Mouse (Mus musculus): ENCODE data around the gene Oas2. TPM values are rescaled to one million over a fixed set of nuclear protein-coding genes. Genes with fewer than 3 reads are reported as not detected.

The Oas2 gene
- polyA plus RNA-seq, 1 experiment from 2014 or later: 0.38 TPM

GRCm38 (mm10) chr5:120751206-120751605 lies 1.6 kb upstream of the Oas2 start:
- H3K9me3 ChIP-seq (ENCODE audit: control insufficient read depth, low read length): no peaks in the 10 kb centered on the region
- 67% methylated on average over 3 of the region's 3 CpGs for WGBS
- no peak overlapping the region for H3K27ac ChIP-seq (replicated peaks; ENCODE audit: low read depth, low read length)

GRCm38 (mm10) chr5:120746451-120746850 lies 3.2 kb downstream of the Oas2 start:
- no peaks in the 10 kb centered on the region for H3K36me3 ChIP-seq (ENCODE audit: control insufficient read depth, insufficient read depth, low read length)
- H3K9me3 ChIP-seq (ENCODE audit: control insufficient read depth, low read length): no peaks in the 10 kb centered on the region
- H3K27ac ChIP-seq (replicated peaks; ENCODE audit: low read depth, low read length): no peak overlapping the region
- peak; percentile 62 for DNase-seq (ENCODE audit: low spot score)
- no peak for ATAC-seq (ENCODE audit: low read depth)
- no peak overlapping the region for H3K9ac ChIP-seq (ENCODE audit: low read depth, low read length)
- no peaks in the 10 kb centered on the region for H3K27me3 ChIP-seq (replicated peaks; ENCODE audit: control insufficient read depth, insufficient read depth, low read length)
- H3K4me3 ChIP-seq (ENCODE audit: low read depth, low read length): no peak overlapping the region
- 14% methylated on average over 5 of the region's 5 CpGs for WGBS
- H3K4me1 ChIP-seq (ENCODE audit: control insufficient read depth, insufficient read depth, low read length): no peaks in the 10 kb centered on the region
- no peak overlapping the region for H3K4me2 ChIP-seq (ENCODE audit: low read depth, low read length)

More at GRCm38 (mm10) chr5:120751206-120751605, 1.6 kb upstream of the Oas2 start:
- no peaks in the 10 kb centered on the region for H3K4me1 ChIP-seq (ENCODE audit: control insufficient read depth, insufficient read depth, low read length)
- no peak overlapping the region for H3K9ac ChIP-seq (ENCODE audit: low read depth, low read length)
- DNase-seq (ENCODE audit: low spot score): no peak
- no peaks in the 10 kb centered on the region for H3K27me3 ChIP-seq (replicated peaks; ENCODE audit: control insufficient read depth, insufficient read depth, low read length)
- H3K36me3 ChIP-seq (ENCODE audit: control insufficient read depth, insufficient read depth, low read length): no peaks in the 10 kb centered on the region
- no peak for ATAC-seq (ENCODE audit: low read depth)
- H3K4me2 ChIP-seq (ENCODE audit: low read depth, low read length): no peak overlapping the region
- H3K4me3 ChIP-seq (ENCODE audit: low read depth, low read length): no peak overlapping the region

- Histone ChIP-seq H3K9me3 (ENCODE audit: control insufficient read depth, low read length) (no peaks in the 10 kb centered on the region), H3K27ac (replicated peaks; ENCODE audit: low read depth, low read length) (no peak overlapping the region), H3K4me2 (ENCODE audit: low read depth, low read length) (no peak overlapping the region), H3K36me3 (ENCODE audit: control insufficient read depth, insufficient read depth, low read length) (no peaks in the 10 kb centered on the region), H3K4me3 (ENCODE audit: low read depth, low read length) (no peak overlapping the region), H3K9ac (ENCODE audit: low read depth, low read length) (no peak overlapping the region), H3K4me1 (ENCODE audit: control insufficient read depth, insufficient read depth, low read length) (no peaks in the 10 kb centered on the region), H3K27me3 (replicated peaks; ENCODE audit: control insufficient read depth, insufficient read depth, low read length) (no peaks in the 10 kb centered on the region)
- 47% methylated on average over 4 of the region's 4 CpGs for WGBS
- ATAC-seq (ENCODE audit: low read depth): no peak
- no peak for DNase-seq (ENCODE audit: low spot score)
These were observed 7.5 kb downstream of the Oas2 start for GRCm38 (mm10) chr5:120742125-120742524.

- Histone ChIP-seq H3K27ac (replicated peaks; ENCODE audit: low read depth, low read length) (no peak overlapping the region), H3K27me3 (replicated peaks; ENCODE audit: control insufficient read depth, insufficient read depth, low read length) (no peaks in the 10 kb centered on the region), H3K9me3 (ENCODE audit: control insufficient read depth, low read length) (no peaks in the 10 kb centered on the region), H3K4me1 (ENCODE audit: control insufficient read depth, insufficient read depth, low read length) (no peaks in the 10 kb centered on the region), H3K36me3 (ENCODE audit: control insufficient read depth, insufficient read depth, low read length) (no peaks in the 10 kb centered on the region), H3K9ac (ENCODE audit: low read depth, low read length) (no peak overlapping the region), H3K4me3 (ENCODE audit: low read depth, low read length) (no peak overlapping the region), H3K4me2 (ENCODE audit: low read depth, low read length) (no peak overlapping the region)
- peak; percentile 53; the same call in 1 of the 2 replicates for ATAC-seq (ENCODE audit: low read depth)
- WGBS: 69% methylated on average over 14 of the region's 14 CpGs
- peak; percentile 28 for DNase-seq (ENCODE audit: low spot score)
These were observed 15.2 kb downstream of the Oas2 start for GRCm38 (mm10) chr5:120734380-120734990.

GRCm38 (mm10) chr5:120733696-120734095 lies 16.0 kb downstream of the Oas2 start:
- no peaks in the 10 kb centered on the region for H3K36me3 ChIP-seq (ENCODE audit: control insufficient read depth, insufficient read depth, low read length)
- no peak overlapping the region for H3K27ac ChIP-seq (replicated peaks; ENCODE audit: low read depth, low read length)
- H3K9ac ChIP-seq (ENCODE audit: low read depth, low read length): no peak overlapping the region
- H3K9me3 ChIP-seq (ENCODE audit: control insufficient read depth, low read length): no peaks in the 10 kb centered on the region
- WGBS: 94% methylated on average over 3 of the region's 3 CpGs
- H3K4me2 ChIP-seq (ENCODE audit: low read depth, low read length): no peak overlapping the region
- H3K27me3 ChIP-seq (replicated peaks; ENCODE audit: control insufficient read depth, insufficient read depth, low read length): no peaks in the 10 kb centered on the region
- H3K4me3 ChIP-seq (ENCODE audit: low read depth, low read length): no peak overlapping the region
- DNase-seq (ENCODE audit: low spot score): no peak
- ATAC-seq (ENCODE audit: low read depth): no peak
- H3K4me1 ChIP-seq (ENCODE audit: control insufficient read depth, insufficient read depth, low read length): no peaks in the 10 kb centered on the region

GRCm38 (mm10) chr5:120732740-120733139 lies 16.9 kb downstream of the Oas2 start:
- no peaks in the 10 kb centered on the region for H3K9me3 ChIP-seq (ENCODE audit: control insufficient read depth, low read length)
- no peak overlapping the region for H3K27ac ChIP-seq (replicated peaks; ENCODE audit: low read depth, low read length)
- H3K9ac ChIP-seq (ENCODE audit: low read depth, low read length): no peak overlapping the region
- no peaks in the 10 kb centered on the region for H3K4me1 ChIP-seq (ENCODE audit: control insufficient read depth, insufficient read depth, low read length)
- H3K36me3 ChIP-seq (ENCODE audit: control insufficient read depth, insufficient read depth, low read length): no peaks in the 10 kb centered on the region
- no peak for DNase-seq (ENCODE audit: low spot score)
- no peak overlapping the region for H3K4me2 ChIP-seq (ENCODE audit: low read depth, low read length)
- H3K27me3 ChIP-seq (replicated peaks; ENCODE audit: control insufficient read depth, insufficient read depth, low read length): no peaks in the 10 kb centered on the region
- H3K4me3 ChIP-seq (ENCODE audit: low read depth, low read length): no peak overlapping the region
- ATAC-seq (ENCODE audit: low read depth): no peak
- WGBS: 42% methylated on average over 1 of the region's 1 CpGs

GRCm38 (mm10) chr5:120729319-120729718 lies 20.3 kb downstream of the Oas2 start:
- Histone ChIP-seq H3K27ac (replicated peaks; ENCODE audit: low read depth, low read length) (no peak overlapping the region), H3K4me1 (ENCODE audit: control insufficient read depth, insufficient read depth, low read length) (no peaks in the 10 kb centered on the region), H3K4me3 (ENCODE audit: low read depth, low read length) (no peak overlapping the region), H3K4me2 (ENCODE audit: low read depth, low read length) (no peak overlapping the region), H3K27me3 (replicated peaks; ENCODE audit: control insufficient read depth, insufficient read depth, low read length) (no peaks in the 10 kb centered on the region), H3K9ac (ENCODE audit: low read depth, low read length) (no peak overlapping the region), H3K36me3 (ENCODE audit: control insufficient read depth, insufficient read depth, low read length) (no peaks in the 10 kb centered on the region), H3K9me3 (ENCODE audit: control insufficient read depth, low read length) (no peaks in the 10 kb centered on the region)
- 72% methylated on average over 10 of the region's 10 CpGs for WGBS
- ATAC-seq (ENCODE audit: low read depth) (no peak), DNase-seq (ENCODE audit: low spot score) (peak; percentile 26)

- Histone ChIP-seq H3K4me2 (ENCODE audit: low read depth, low read length) (no peak overlapping the region), H3K27ac (replicated peaks; ENCODE audit: low read depth, low read length) (no peak overlapping the region), H3K4me3 (ENCODE audit: low read depth, low read length) (no peak overlapping the region), H3K36me3 (ENCODE audit: control insufficient read depth, insufficient read depth, low read length) (no peaks in the 10 kb centered on the region), H3K27me3 (replicated peaks; ENCODE audit: control insufficient read depth, insufficient read depth, low read length) (no peaks in the 10 kb centered on the region), H3K4me1 (ENCODE audit: control insufficient read depth, insufficient read depth, low read length) (no peaks in the 10 kb centered on the region), H3K9me3 (ENCODE audit: control insufficient read depth, low read length) (no peaks in the 10 kb centered on the region), H3K9ac (ENCODE audit: low read depth, low read length) (no peak overlapping the region)
- 56% methylated on average over 12 of the region's 12 CpGs for WGBS
- DNase-seq (ENCODE audit: low spot score): no peak
- ATAC-seq (ENCODE audit: low read depth): no peak
These were observed 23.7 kb downstream of the Oas2 start for GRCm38 (mm10) chr5:120725811-120726455.

- Histone ChIP-seq H3K9ac (ENCODE audit: low read depth, low read length) (no peak overlapping the region), H3K4me2 (ENCODE audit: low read depth, low read length) (no peak overlapping the region), H3K4me1 (ENCODE audit: control insufficient read depth, insufficient read depth, low read length) (no peaks in the 10 kb centered on the region), H3K27me3 (replicated peaks; ENCODE audit: control insufficient read depth, insufficient read depth, low read length) (no peaks in the 10 kb centered on the region), H3K4me3 (ENCODE audit: low read depth, low read length) (no peak overlapping the region), H3K9me3 (ENCODE audit: control insufficient read depth, low read length) (no peaks in the 10 kb centered on the region), H3K27ac (replicated peaks; ENCODE audit: low read depth, low read length) (no peak overlapping the region), H3K36me3 (ENCODE audit: control insufficient read depth, insufficient read depth, low read length) (no peaks in the 10 kb centered on the region)
- WGBS: 60% methylated on average over 7 of the region's 7 CpGs
- ATAC-seq (ENCODE audit: low read depth): no peak
- no peak for DNase-seq (ENCODE audit: low spot score)
These were observed 28.6 kb downstream of the Oas2 start for GRCm38 (mm10) chr5:120721005-120721404.
